Mouse (Mus musculus) adrenal gland, postnatal 4 days (tissue): ENCODE results near the gene Ptges3l. TPM values are rescaled to one million over a fixed set of nuclear protein-coding genes. Genes with fewer than 3 reads are reported as not detected.
"Not testable (repeated sequence)": the region's sequence is repeated elsewhere in the genome, so short reads cannot be mapped to it uniquely, and the experiment has no call there.

Experiments used
- DNase-seq, 2 experiments: peaks; one replicate each; pipeline ENCODE4 v3.0.0; 2021 to 2022; ENCODE audit warnings: low spot score in 2 of 2, mixed read lengths in 2 of 2
- microRNA-seq: library from miRNA; unstranded; fragments of <30 nt; microRNA quantifications from one replicate; pipeline ENCODE4 v1.2.0, GENCODE M21; 2021
- total RNA-seq, 2 experiments: library from RNA; stranded (reverse); gene quantifications; 2 replicates each; pipeline ENCODE4 v1.2.3; 2021

The Ptges3l gene
- total RNA-seq, 2 experiments from 2014 or later = 6.4 to 6.7 TPM

GRCm38 (mm10) chr11:101424105-101424851 is 855 bp downstream of the Ptges3l start, which contains the start of gene Gm27029:
Gm27029 (minus strand) TSS chr11:101424796.
- no peak for DNase-seq

- DNase-seq = no peak
Measured at GRCm38 (mm10) chr11:101420148-101420547, 5.0 kb downstream of the Ptges3l start.

GRCm38 (mm10) chr11:101419610-101420009 is 5.5 kb downstream of the Ptges3l start:
- no peak for DNase-seq

GRCm38 (mm10) chr11:101418991-101419390 is 6.1 kb downstream of the Ptges3l start:
- no peak for DNase-seq

- DNase-seq = peak; percentile 72 to 88
Measured at GRCm38 (mm10) chr11:101417101-101417855, 7.9 kb downstream of the Ptges3l start, which contains the start of gene Aarsd1. Aarsd1 (minus strand) TSS chr11:101417615.

GRCm38 (mm10) chr11:101416433-101417100 is 8.6 kb downstream of the Ptges3l start:
- no peak for DNase-seq

GRCm38 (mm10) chr11:101415306-101415705 is 9.8 kb downstream of the Ptges3l start:
- no peak for DNase-seq

GRCm38 (mm10) chr11:101395110-101395509 is 30.0 kb downstream of the Ptges3l start:
- peak in 1 of 2 experiments; percentile 73 for DNase-seq

- DNase-seq = no peak
Measured at GRCm38 (mm10) chr11:101381817-101382216, 43.3 kb downstream of the Ptges3l start.

- DNase-seq = no peak
Measured at GRCm38 (mm10) chr11:101378926-101379325, 46.2 kb downstream of the Ptges3l start.

- DNase-seq = not testable (repeated sequence)
Measured at GRCm38 (mm10) chr11:101378196-101378595, 46.9 kb downstream of the Ptges3l start.

- DNase-seq = no peak
Measured at GRCm38 (mm10) chr11:101374421-101374938, 50.7 kb downstream of the Ptges3l start.

- DNase-seq = no peak
Measured at GRCm38 (mm10) chr11:101370141-101370540, 55.0 kb downstream of the Ptges3l start.

Small RNAs within 50 kb of the gene (microRNA-seq; reads per million reads assigned to microRNA genes)
- gene Mir6929 = not detected

Other genes with a start within 250 kb of the Ptges3l start
- under 1 TPM in 1 of 2 experiments, not detected in 1; 0.22 TPM for gene Ccr10, start 249.9 kb downstream of the Ptges3l start, total RNA-seq
- 10 to 100 TPM; 38.8 to 40.3 TPM for gene Ezh1, start 198.9 kb downstream of the Ptges3l start, total RNA-seq
- 10 to 100 TPM; 85.7 to 96.0 TPM for gene Ramp2, start 179.3 kb downstream of the Ptges3l start, total RNA-seq
- 100 to 1,000 TPM; 106 to 111 TPM for gene Vps25, start 171.6 kb downstream of the Ptges3l start, total RNA-seq
- gene Wnk4, start 164.8 kb downstream of the Ptges3l start, total RNA-seq = 10 to 100 TPM in 1 of 2 experiments, 1 to 10 TPM in 1; 3.8 to 20.0 TPM
- 1 to 10 TPM; 1.1 to 1.3 TPM for gene Cntd1, start 146.3 kb downstream of the Ptges3l start, total RNA-seq
- gene Coa3, start 146.2 kb downstream of the Ptges3l start, total RNA-seq = 10 to 100 TPM; 62.9 to 67.1 TPM
- gene Becn1, start 123.0 kb downstream of the Ptges3l start, total RNA-seq = 100 to 1,000 TPM; 144 to 147 TPM
- 100 to 1,000 TPM; 122 to 124 TPM for gene Psme3, start 109.1 kb downstream of the Ptges3l start, total RNA-seq
- 1 to 10 TPM; 7.3 to 7.7 TPM for gene Aoc2, start 100.3 kb downstream of the Ptges3l start, total RNA-seq
- 10 to 100 TPM; 28.8 to 33.7 TPM for gene Aoc3, start 94.7 kb downstream of the Ptges3l start, total RNA-seq
- 10 to 100 TPM; 17.8 to 30.5 TPM for gene G6pc, start 57.8 kb downstream of the Ptges3l start, total RNA-seq
- gene Aarsd1, start 7.7 kb downstream of the Ptges3l start, total RNA-seq = 10 to 100 TPM; 29.9 to 31.1 TPM
- 1 to 10 TPM; 3.4 to 5.9 TPM for gene Gm27029, start 537 bp downstream of the Ptges3l start, total RNA-seq
- gene Rundc1, start 248 bp downstream of the Ptges3l start, total RNA-seq = 10 to 100 TPM; 20.1 to 22.0 TPM
- 100 to 1,000 TPM in 1 of 2 experiments, 10 to 100 TPM in 1; 90.3 to 116 TPM for gene Rpl27, start 17.0 kb upstream of the Ptges3l start, total RNA-seq
- gene Ifi35, start 23.1 kb upstream of the Ptges3l start, total RNA-seq = 10 to 100 TPM; 30.0 to 30.3 TPM
- 10 to 100 TPM; 16.4 to 20.0 TPM for gene Rnd2, start 39.7 kb upstream of the Ptges3l start, total RNA-seq
- gene Vat1, start 40.9 kb upstream of the Ptges3l start, total RNA-seq = 100 to 1,000 TPM; 103 to 105 TPM
- gene Brca1, start 126.6 kb upstream of the Ptges3l start, total RNA-seq = 10 to 100 TPM; 16.6 to 18.9 TPM
- gene Nbr1, start 126.8 kb upstream of the Ptges3l start, total RNA-seq = 100 to 1,000 TPM; 167 to 227 TPM
- gene Tmem106a, start 156.9 kb upstream of the Ptges3l start, total RNA-seq = 10 to 100 TPM; 19.2 to 21.0 TPM
- not detected for gene Gm11634, start 173.9 kb upstream of the Ptges3l start, total RNA-seq
- 10 to 100 TPM; 29.1 to 33.0 TPM for gene Rdm1, start 201.9 kb upstream of the Ptges3l start, total RNA-seq
- gene Arl4d, start 240.2 kb upstream of the Ptges3l start, total RNA-seq = 10 to 100 TPM in 1 of 2 experiments, 1 to 10 TPM in 1; 9.9 to 10.4 TPM